Mouse (Mus musculus) hindlimb bud, embryonic 11.5 days (tissue): ENCODE results near the gene Il17ra.

ENCODE experiments used
- DNase-seq: peaks from one replicate; pipeline ENCODE4 v3.0.0-alpha.2; 2012; ENCODE audit warnings: low read depth, low spot score; ENCODE audit errors: extremely low spot score

Il17ra gene

DNA sequence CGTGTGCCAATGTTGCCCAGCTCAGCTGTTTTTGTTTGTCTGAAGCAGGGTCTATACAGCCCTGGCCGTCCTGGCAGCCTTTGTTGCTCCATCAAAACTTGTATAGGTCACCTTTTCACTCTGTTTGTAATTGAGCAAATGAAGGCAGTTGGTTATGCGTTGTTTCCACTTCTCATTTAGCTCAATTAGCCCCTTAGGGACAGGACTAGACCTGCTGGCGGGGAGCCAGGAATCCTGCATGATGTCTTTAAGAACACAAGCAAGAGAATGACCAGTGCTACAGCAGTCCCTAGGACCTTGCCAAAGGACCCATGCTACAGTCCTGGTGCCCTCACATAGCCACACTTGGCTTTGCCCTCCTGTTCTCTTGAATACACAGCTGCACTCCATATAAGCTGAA lies 42.5 kb downstream of the Il17ra start:
- DNase-seq = no peak

DNA sequence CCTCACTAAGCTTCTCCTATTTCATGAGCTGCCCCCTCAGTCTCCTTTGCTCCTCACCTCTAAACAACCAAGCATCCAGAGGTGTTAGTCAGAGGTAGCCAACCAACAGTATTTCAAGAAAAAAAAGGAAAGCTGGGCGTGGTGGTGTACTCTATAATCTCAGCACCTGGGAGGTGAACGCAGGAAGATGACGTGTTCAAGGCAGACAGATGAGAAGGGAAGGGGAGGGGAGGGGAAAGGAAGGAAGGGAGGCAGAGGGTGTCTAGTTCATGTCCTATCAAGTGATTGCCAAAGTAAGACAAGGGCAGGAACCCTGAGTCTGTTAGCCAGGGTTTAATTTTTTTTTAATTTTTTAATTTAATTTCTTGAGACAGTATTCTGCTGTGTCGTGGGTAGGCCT lies 45.6 kb downstream of the Il17ra start:
- no peak for DNase-seq

DNA sequence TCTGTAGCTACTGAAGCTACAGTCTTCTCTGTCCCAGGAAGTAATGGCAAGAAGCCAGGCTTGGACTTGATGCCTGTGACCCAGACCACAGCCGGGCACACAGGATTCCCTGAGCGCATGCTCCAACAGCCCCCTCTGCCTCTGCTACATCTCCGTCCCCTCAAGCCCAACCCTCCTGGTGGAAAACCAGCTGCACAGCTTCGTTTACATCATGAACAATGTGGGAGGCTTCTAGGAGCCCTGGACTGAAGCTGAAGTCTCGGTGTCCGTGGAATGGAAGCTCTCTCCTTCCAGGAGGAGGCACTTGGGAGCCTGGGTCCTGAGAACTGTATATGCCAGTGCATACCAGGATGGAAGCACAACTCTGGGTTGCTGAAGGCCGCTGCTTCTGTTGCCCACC lies 46.9 kb downstream of the Il17ra start:
- DNase-seq = no peak

DNA sequence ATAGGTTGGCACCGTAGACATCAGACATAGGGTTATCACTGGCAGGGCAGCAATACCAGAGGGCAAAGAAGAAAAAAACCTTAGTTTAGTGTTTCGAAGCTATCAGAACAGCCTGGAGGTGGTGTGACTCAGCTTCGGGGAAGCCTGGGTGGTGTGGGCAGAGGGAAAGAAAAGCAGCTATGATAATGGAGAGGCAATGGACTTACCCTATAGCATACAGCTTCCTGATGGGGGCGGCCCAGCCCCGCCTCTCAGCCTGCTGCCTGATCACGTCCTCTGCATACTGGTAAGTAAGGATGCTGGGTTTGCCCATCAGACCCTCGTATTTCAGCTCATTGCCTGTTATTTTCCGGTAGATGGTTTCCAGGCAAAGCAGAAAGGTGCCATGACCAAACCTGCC lies 47.4 kb downstream of the Il17ra start:
- no peak for DNase-seq

DNA sequence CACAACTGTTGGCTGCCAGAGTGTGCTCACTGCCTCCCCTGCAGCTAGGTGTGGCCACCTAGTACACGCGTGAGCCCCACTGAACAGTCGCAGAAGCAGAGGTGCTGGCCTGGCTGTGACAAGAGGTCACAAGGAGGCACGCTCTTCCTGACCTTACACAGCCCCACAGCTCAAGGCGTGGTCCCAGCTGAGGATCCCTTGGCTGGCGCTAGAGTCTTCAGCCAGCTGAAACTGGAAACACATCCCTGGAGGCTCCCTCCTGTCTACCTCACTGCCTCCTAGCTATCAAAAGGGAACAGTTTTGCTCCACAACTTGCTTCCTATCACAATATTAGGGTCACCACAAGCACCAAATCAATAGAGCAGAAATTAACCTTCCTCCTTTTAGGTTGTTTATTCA lies 48.2 kb downstream of the Il17ra start:
- DNase-seq = no peak

DNA sequence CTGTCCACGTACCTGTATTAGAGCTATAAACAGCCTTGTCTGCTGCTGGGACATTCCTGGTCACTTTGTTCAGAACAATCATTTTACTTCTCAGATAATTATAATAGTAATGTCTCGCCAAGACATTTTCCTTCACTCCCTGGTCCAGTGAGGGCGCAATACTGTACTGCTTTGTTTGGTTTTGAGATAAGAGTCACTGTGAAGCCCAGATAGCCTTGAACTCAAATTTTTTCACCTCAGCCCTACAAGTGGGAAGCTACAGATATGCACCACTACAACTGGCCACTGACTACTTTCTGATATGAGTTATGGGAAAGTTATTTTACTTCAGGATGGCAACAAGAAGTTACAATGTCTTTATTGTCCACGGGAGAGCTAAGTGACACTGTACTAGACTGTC lies 53.4 kb downstream of the Il17ra start:
- no peak for DNase-seq

DNA sequence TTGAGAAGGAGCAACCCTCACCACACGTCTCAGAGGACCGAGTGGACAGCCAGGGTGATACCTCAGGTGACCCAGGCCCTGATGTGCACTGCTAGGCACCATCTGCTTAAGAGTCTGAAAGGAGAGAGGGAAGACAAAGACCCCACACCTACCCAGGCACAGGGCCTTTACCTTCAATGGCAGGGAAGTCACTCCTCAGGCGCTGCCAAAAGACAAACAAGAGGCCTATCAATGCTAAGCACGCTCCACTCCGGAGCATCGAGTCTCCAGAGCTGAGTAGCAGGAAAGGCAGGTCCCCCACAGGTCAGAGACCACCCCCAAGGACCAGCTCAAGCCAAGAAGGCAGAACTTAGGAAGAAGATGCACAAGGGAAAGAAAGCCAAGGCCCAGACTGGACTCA lies 53.8 kb downstream of the Il17ra start:
- DNase-seq = no peak

DNA sequence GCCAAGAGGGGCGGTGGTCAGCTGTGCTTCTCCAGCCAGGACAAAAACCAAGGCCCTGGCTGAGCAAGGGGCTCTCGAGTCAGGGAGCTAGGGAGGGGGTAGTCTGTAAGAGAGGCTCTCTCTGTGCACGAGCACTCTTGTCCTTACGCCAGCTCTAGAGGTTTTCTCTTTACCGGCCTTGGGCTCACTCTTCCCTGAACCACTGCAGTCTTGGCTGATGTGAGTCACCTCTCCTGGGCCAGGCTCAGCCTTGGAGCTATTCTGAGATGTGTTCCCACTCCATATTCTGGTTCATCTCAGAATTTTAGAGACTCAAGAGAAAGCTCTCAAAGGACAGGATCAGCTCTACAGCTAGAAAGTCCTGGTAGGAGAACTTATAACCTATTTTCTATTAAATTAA lies 54.3 kb downstream of the Il17ra start:
- no peak for DNase-seq

DNA sequence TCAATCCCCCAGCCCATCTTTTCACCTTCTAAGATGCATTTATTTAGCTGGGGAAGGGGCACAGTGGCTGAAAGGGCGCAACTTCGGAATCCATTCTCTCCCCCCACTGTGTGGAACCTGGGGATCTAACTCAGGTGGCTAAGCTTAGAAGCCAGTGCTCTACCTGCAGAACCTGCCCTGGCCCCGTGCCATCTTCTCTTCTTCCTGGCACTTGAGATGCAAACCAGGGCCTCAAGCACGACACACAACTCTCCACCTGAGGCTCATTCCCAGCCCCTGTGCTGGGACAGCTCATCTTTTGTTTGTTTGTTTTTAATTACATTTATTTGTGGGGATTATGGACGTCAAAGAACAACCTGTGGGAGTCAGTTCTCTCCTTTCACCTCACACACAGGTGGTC lies 56.6 kb downstream of the Il17ra start:
- no peak for DNase-seq

DNA sequence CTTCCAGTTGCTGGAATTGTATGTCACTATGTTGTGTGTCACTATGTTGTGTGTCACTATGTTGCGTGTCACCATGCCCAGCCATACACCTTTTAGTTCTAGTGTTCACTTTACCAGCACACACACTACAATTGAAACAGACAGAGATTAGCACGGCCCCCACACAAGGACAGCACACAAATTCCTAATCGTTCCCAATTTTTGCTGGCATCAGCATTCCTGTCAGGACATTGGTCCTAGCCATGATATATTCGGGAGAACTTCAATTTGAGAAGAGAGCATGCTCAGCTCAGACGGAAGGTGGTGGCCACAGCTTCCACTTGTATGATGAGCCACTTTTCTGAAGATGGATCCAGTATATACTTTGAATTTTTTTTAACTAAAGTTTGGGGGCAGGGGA lies 61.7 kb downstream of the Il17ra start:
- DNase-seq = no peak

DNA sequence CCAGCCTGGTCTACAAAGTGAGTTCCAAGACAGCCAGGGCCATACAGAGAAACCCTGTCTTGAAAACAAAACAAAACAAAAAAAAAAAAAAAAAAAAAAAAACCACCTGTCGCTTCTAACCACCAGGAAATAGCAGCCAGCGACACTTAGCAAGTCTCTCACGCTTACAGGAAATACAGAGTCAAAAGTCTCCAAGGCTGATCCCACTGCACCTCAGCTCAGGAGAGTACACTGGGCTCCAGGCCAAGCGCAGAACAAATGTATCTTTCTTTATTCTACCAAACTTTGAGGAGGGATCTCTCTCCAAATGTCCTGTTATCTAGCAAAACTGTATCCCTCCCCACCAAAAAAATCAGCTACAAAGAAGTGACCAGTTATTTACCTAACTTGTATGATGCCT lies 66.1 kb downstream of the Il17ra start:
- DNase-seq = no peak

DNA sequence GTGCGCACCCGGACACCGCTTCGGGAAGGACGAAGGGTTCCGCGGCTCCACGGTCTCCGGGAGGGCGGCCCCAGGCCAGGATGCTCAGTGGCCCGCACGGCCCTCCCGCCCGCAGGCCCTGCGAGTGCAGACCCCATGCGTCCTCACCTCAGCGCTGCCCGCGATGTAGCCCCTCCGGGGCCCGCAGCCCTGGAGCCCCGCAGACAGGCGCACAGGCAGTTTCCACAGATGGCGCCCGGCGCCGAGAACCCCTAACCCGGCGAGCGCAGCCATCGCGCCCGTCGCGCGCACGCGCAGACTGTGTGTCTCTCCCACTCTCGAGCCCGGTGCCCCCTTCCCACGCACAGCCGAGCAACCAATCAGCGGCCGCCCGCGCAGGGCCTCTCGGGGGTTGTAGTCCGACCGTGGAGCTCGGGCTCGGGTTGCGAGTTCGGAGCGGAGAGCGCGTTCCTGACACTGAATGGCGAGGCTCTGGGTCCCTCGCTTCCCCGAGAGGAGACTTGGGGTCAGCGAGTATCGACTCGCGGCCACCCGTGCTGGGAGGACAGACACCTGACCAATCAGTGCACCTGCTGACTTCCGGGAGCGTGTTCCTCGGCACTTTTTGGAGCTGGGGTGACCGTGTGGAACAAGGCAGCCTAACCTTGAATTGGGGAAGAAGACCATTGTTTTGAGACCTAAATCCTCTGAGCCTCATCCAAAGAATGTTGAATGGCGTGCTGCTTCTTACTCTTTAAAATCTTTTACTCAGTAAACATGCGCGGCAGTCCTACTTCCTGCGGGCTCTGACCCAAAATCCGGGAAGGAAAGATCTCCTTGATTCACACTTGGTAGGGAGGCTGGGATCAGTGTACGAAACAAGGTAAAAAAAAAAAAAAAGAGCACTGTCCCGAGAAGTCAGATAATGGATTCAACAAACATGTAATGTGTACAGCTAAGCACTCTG lies 68.2 kb downstream of the Il17ra start, which contains the start of gene Hdhd5:
Gene Hdhd5 (minus strand): TSS at position 300 of the 946 bp plus-strand sequence.
- DNase-seq = peak; percentile 69

DNA sequence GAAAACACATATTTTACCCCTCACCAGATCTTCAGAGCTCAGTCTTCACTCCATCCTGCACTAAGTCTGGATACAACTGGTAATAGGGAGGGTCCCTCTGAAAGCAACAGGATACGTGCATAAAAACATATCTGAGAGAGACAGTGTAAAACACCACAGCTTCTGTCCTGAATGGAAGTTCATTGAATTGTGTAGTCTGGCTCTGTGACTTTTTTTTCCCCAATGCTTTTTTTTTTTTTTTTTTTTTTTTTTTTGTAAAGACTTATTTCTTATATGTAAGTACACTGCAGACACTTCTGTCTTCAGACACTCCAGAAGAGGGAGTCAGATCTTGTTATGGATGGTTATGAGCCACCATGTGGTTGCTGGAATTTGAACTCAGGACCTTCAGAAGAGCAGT lies 69.5 kb downstream of the Il17ra start:
- DNase-seq = no peak

DNA sequence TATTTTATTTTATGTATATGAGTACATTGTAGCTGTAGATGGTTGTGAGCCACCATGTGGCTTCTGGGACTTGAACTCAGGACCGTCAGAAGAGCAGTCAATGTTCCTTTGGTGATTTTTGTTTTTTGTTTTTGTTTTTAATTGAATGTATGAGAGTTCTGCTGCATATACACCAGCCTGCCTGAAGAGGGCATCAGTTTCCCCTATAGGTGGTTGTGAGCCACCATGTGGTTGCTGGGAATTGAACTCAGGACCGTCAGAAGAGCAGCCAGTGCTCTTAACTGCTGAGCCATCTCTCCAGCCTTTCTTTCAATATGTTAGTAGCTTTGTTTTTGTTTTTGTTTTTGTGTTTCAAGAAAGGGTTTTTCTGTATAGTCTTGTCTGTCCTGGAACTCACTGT lies 73.3 kb downstream of the Il17ra start:
- no peak for DNase-seq
